Mouse (Mus musculus) stomach, postnatal 0 days (tissue): Measurements from ENCODE around the gene Ucp2.

Experiments used
- CTCF ChIP-seq: IDR thresholded peaks from 2 replicates; pipeline ENCODE4 v1.5.1; 2016; ENCODE audit warnings: antibody characterized with exemption, low read depth, mild to moderate bottlenecking, moderate library complexity
- EP300 ChIP-seq: optimal IDR thresholded peaks from 2 replicates; pipeline ENCODE3; 2016; ENCODE audit warnings: antibody characterized with exemption

GRCm38 (mm10) chr7:100549796-100550195 is 56.7 kb downstream of the Ucp2 start:
- no peak for TF ChIP-seq CTCF
- no peak for TF ChIP-seq EP300
